Mouse (Mus musculus) heart, adult 2 months (tissue): ENCODE measurements at regions not wholly inside any gene's neighbourhood (a gene's known extent, or its start where the extent isn't known, plus 50 kb on each side); places are given as distances from the start of the nearest gene placed in this dataset.

Source experiments
- EP300 ChIP-seq: fragments of 200-500 bp; IDR thresholded peaks from 2 replicates; pipeline ENCODE4 v1.6.1; 2011; ENCODE audit warnings: low read depth, low read length, control low read depth; ENCODE audit not compliant: insufficient read depth
- POLR2A ChIP-seq: fragments of 200-500 bp; IDR thresholded peaks from 2 replicates; pipeline ENCODE4 v1.6.1; 2011; ENCODE audit warnings: mild to moderate bottlenecking, low read depth, low read length, control low read depth; ENCODE audit not compliant: insufficient read depth

DNA sequence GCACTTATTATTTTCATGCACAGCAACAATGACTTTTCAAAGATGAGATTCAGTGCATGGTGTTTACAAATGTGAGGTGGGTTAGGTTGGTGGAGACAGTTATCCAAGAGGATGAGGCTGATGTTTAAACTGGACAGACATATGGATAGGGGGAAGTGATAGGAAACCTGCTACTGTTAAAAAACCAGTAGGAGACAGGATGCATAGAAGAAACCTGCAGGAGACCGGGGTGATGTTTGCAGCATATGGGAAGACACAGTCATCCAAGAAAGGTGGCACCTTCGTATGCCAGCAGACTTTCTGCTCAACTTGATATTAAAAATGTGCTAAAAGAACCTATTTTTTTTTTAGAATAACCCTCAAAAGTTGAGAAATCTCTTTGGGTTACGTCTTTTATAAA, 809.9 kb upstream of the Gm5150 start:
- TF ChIP-seq POLR2A = no peak
- no peak for TF ChIP-seq EP300
